Mouse (Mus musculus) MEL (cell line): ENCODE measurements around the gene Pacsin1. TPM values are rescaled to one million over a fixed set of nuclear protein-coding genes. Genes with fewer than 3 reads are reported as not detected.

ENCODE experiments used
- DNase-seq: peaks from one replicate; pipeline ENCODE4 v3.0.0; 2011; ENCODE audit warnings: low read depth, low spot score
- H3K27ac ChIP-seq: 2 replicates; pipeline ENCODE4 v1.5.1; 2012; ENCODE audit warnings: low read depth, mild to moderate bottlenecking, control low read depth, low read length, moderate library complexity; ENCODE audit not compliant: control insufficient read depth
- H3K27me3 ChIP-seq, 2 experiments: fragments of 150-350 bp in 1 of 2; sonication (generic) in 1 of 2; 2 replicates each; pipeline ENCODE4 v1.6.1; 2012; ENCODE audit warnings: low read length in 2 of 2, mild to moderate bottlenecking in 2 of 2, improper control_type of control experiment in 1 of 2, moderate library complexity in 1 of 2; ENCODE audit not compliant: insufficient read depth in 2 of 2, control insufficient read depth in 1 of 2
- H3K36me3 ChIP-seq, 2 experiments: 2 replicates each; pipeline ENCODE4 v1.6.1; 2012 to 2014; ENCODE audit warnings: low read length in 2 of 2, improper control_type of control experiment in 1 of 2, inconsistent platforms in 1 of 2, mild to moderate bottlenecking in 1 of 2; ENCODE audit not compliant: insufficient read depth in 2 of 2, control insufficient read depth in 1 of 2
- H3K4me1 ChIP-seq, 2 experiments: fragments of 150-350 bp in 1 of 2; sonication (generic) in 1 of 2; 2 replicates each; pipeline ENCODE4 v1.6.1; 2012; ENCODE audit warnings: low read length in 2 of 2, improper control_type of control experiment in 1 of 2, mild to moderate bottlenecking in 1 of 2; ENCODE audit not compliant: insufficient read depth in 2 of 2, control insufficient read depth in 1 of 2
- H3K4me3 ChIP-seq, 2 experiments: fragments of 150-350 bp in 1 of 2; sonication (generic) in 1 of 2; 2 replicates each; pipeline ENCODE4 v1.5.1; 2012; ENCODE audit warnings: low read depth in 2 of 2, low read length in 2 of 2, mild to moderate bottlenecking in 2 of 2, moderate library complexity in 2 of 2, control low read depth in 1 of 2, improper control_type of control experiment in 1 of 2; ENCODE audit not compliant: control insufficient read depth in 1 of 2, insufficient read depth in 1 of 2
- H3K79me2 ChIP-seq: 2 replicates; pipeline ENCODE4 v1.6.1; 2012; ENCODE audit warnings: mild to moderate bottlenecking, low read length, moderate library complexity; ENCODE audit not compliant: control insufficient read depth, poor library complexity, insufficient read depth
- H3K9ac ChIP-seq: 2 replicates; pipeline ENCODE4 v1.6.1; 2012; ENCODE audit warnings: low read depth, mild to moderate bottlenecking, control low read depth, low read length, moderate library complexity; ENCODE audit not compliant: control insufficient read depth, poor library complexity, severe bottlenecking
- H3K9me3 ChIP-seq: fragments of 150-350 bp; sonication (generic); replicated peaks from 2 replicates; pipeline ENCODE4 v1.6.1; 2012; ENCODE audit warnings: mild to moderate bottlenecking, low read length, improper control_type of control experiment, moderate library complexity; ENCODE audit not compliant: insufficient read depth
- BHLHE40 ChIP-seq: IDR thresholded peaks from 2 replicates; pipeline ENCODE4 v1.6.1; 2012; ENCODE audit warnings: low read depth, mild to moderate bottlenecking, inconsistent platforms, low read length, improper control_type of control experiment, borderline replicate concordance
- CHD1 ChIP-seq: IDR thresholded peaks from 2 replicates; pipeline ENCODE4 v1.6.1; 2012; ENCODE audit warnings: low read depth, mild to moderate bottlenecking, inconsistent platforms, low read length, improper control_type of control experiment
- E2F4 ChIP-seq: IDR thresholded peaks from 2 replicates; pipeline ENCODE4 v1.6.1; 2011; ENCODE audit warnings: low read depth, low read length, improper control_type of control experiment, borderline replicate concordance
- ELF1 ChIP-seq: IDR thresholded peaks from 2 replicates; pipeline ENCODE4 v1.6.1; 2014; ENCODE audit warnings: low read depth, mild to moderate bottlenecking, inconsistent platforms, low read length, improper control_type of control experiment, moderate library complexity
- EP300 ChIP-seq, 2 experiments: IDR thresholded peaks; 2 replicates each; pipeline ENCODE4 v1.6.1; 2011; ENCODE audit warnings: improper control_type of control experiment in 2 of 2, low read length in 2 of 2, low read depth in 1 of 2, mild to moderate bottlenecking in 1 of 2
- GABPA ChIP-seq: IDR thresholded peaks from 2 replicates; pipeline ENCODE4 v1.6.1; 2012; ENCODE audit warnings: low read depth, mild to moderate bottlenecking, inconsistent platforms, low read length, improper control_type of control experiment, moderate library complexity
- GATA1 ChIP-seq: IDR thresholded peaks from 2 replicates; pipeline ENCODE4 v1.6.1; 2011; ENCODE audit warnings: low read depth, low read length, improper control_type of control experiment
- HCFC1 ChIP-seq: IDR thresholded peaks from 2 replicates; pipeline ENCODE4 v1.6.1; 2012; ENCODE audit warnings: low read depth, mild to moderate bottlenecking, inconsistent platforms, low read length, improper control_type of control experiment, moderate library complexity
- JUND ChIP-seq: IDR thresholded peaks from 2 replicates; pipeline ENCODE4 v1.6.1; 2011; ENCODE audit warnings: low read depth, mild to moderate bottlenecking, improper control_type of control experiment, low read length
- KAT2A ChIP-seq: conservative IDR thresholded peaks from 2 replicates; pipeline ENCODE4 v1.6.1; 2012; ENCODE audit warnings: low read depth, low read length, improper control_type of control experiment, inconsistent platforms
- MAX ChIP-seq: IDR thresholded peaks from 2 replicates; pipeline ENCODE4 v1.6.1; 2011; ENCODE audit warnings: low read length, improper control_type of control experiment
- MXI1 ChIP-seq: IDR thresholded peaks from 2 replicates; pipeline ENCODE4 v1.6.1; 2011; ENCODE audit warnings: mild to moderate bottlenecking, low read depth, low read length, improper control_type of control experiment
- MYC ChIP-seq: IDR thresholded peaks from 2 replicates; pipeline ENCODE4 v1.6.1; 2011; ENCODE audit warnings: low read depth, mild to moderate bottlenecking, low read length, improper control_type of control experiment, moderate library complexity
- NELFE ChIP-seq: IDR thresholded peaks from 2 replicates; pipeline ENCODE4 v1.6.1; 2011; ENCODE audit warnings: low read depth, low read length, improper control_type of control experiment
- POLR2AphosphoS2 ChIP-seq: IDR thresholded peaks from 2 replicates; pipeline ENCODE4 v1.6.1; 2011; ENCODE audit warnings: low read length, improper control_type of control experiment
- RAD21 ChIP-seq: IDR thresholded peaks from 2 replicates; pipeline ENCODE4 v1.6.1; 2011; ENCODE audit warnings: mild to moderate bottlenecking, low read depth, low read length, improper control_type of control experiment
- TBP ChIP-seq: IDR thresholded peaks from 2 replicates; pipeline ENCODE4 v1.8.0; 2011; ENCODE audit warnings: low read depth, low read length, improper control_type of control experiment
- TCF12 ChIP-seq: IDR thresholded peaks from 2 replicates; pipeline ENCODE4 v1.6.1; 2014; ENCODE audit warnings: low read depth, mild to moderate bottlenecking, inconsistent platforms, low read length, improper control_type of control experiment, moderate library complexity
- UBTF ChIP-seq: IDR thresholded peaks from 2 replicates; pipeline ENCODE4 v1.6.1; 2012; ENCODE audit warnings: low read depth, mild to moderate bottlenecking, inconsistent platforms, low read length, improper control_type of control experiment, moderate library complexity, borderline replicate concordance; ENCODE audit not compliant: insufficient read depth
- USF1 ChIP-seq: IDR thresholded peaks from 2 replicates; pipeline ENCODE4 v1.6.1; 2014; ENCODE audit warnings: low read depth, mild to moderate bottlenecking, inconsistent platforms, low read length, improper control_type of control experiment, moderate library complexity
- ZC3H11A ChIP-seq: IDR thresholded peaks from 2 replicates; pipeline ENCODE4 v1.6.1; 2012; ENCODE audit warnings: low read depth, mild to moderate bottlenecking, inconsistent platforms, low read length, improper control_type of control experiment
- ZKSCAN1 ChIP-seq: IDR thresholded peaks from 2 replicates; pipeline ENCODE4 v1.6.1; 2012; ENCODE audit warnings: low read depth, mild to moderate bottlenecking, inconsistent platforms, low read length, improper control_type of control experiment, moderate library complexity
- ZMIZ1 ChIP-seq: IDR thresholded peaks from 2 replicates; pipeline ENCODE4 v1.6.1; 2012; ENCODE audit warnings: low read depth, mild to moderate bottlenecking, inconsistent platforms, low read length, improper control_type of control experiment, moderate library complexity
- polyA plus RNA-seq, 2 experiments: library from polyadenylated mRNA; stranded (reverse) in 1 of 2; unstranded in 1 of 2; fragments of >175 nt in 1 of 2; fragments of >200 nt in 1 of 2; gene quantifications; 2 replicates each; pipeline versions ENCODE4 v1.2.1 to v1.2.4; 2012; ENCODE audit warnings: low replicate concordance in 2 of 2, low read depth in 1 of 2; ENCODE audit not compliant: insufficient read length in 2 of 2, insufficient read depth in 1 of 2, missing spikeins in 1 of 2
- total RNA-seq: library from RNA; depleted of rRNA; stranded (reverse); fragments of 300-350 nt; gene quantifications from 2 replicates; pipeline ENCODE4 v1.2.3, GENCODE M21; 2012

The Pacsin1 gene
- total and polyA plus RNA-seq, 3 experiments, result 0.17 TPM; not detected in 2

DNA sequence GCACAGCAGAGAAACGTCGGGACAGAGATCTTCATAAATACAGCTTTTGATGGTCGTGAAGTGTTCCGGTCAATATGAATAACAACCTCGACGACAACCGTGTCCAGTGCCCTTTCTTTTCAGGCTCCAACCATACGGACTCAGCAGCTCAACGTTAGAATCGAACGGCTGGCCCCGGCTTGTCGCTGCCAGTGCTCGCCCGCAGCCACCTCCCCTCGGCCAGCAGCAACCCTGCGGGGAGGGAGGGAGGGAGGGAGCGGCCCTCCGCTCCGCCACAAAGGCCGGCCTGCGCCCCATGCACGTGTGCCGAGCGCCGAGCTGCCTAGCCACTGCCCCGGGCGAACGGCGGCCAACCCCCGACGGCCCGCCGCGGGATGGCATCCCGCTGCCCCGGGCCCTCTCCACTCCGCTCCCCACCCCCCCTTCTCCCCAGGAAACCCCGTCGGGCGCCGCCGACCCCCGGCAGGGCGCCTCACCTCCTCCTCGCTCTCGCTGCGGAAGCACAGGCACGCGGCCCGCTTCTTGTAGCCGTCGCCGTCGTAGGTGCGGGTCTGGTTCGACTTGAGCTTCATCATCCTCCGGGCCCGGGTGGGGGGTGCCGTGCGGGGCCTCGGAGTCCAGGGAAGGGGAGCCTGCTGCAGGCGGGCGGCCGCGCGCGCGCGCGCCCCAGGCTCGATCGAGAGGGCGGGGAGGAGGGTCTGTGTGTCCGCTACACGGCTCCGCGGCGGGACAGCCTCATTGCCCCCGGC, 32.5 kb upstream of the Pacsin1 start:
- Histone ChIP-seq H3K27me3 (no peaks in the 10 kb centered on the region), H3K79me2 (peaks cover 55% of the 10 kb centered on the region), H3K4me1 (peaks cover 0 to 11% of the 10 kb centered on the region in 2 experiments), H3K4me3 (peak overlapping the region; percentile 82 to 86), H3K9ac (peak overlapping the region; percentile 99), H3K27ac (peak overlapping the region; percentile 56), H3K9me3 (no peaks in the 10 kb centered on the region), H3K36me3 (peaks cover 0 to 18% of the 10 kb centered on the region in 2 experiments; a peak in 2 of 4 replicates)
- no peak for TF ChIP-seq MAX
- no peak for TF ChIP-seq UBTF
- TF ChIP-seq ZMIZ1, result 0 out of 2 replicates have a peak, but pooled peaks have one; percentile 45
- TF ChIP-seq POLR2AphosphoS2, result no peak
- no peak for TF ChIP-seq GABPA
- TF ChIP-seq KAT2A, result no peak
- TF ChIP-seq BHLHE40, result no peak
- TF ChIP-seq RAD21, result no peak
- TF ChIP-seq ZKSCAN1, result no peak
- TF ChIP-seq CHD1, result peak; percentile 76; the same call in 1 of the 2 replicates
- no peak for TF ChIP-seq EP300 (IDR thresholded peaks at IDR 0.05; ENCODE audit: low read depth in 1 of 2, low read length in 2 of 2)
- no peak for TF ChIP-seq USF1
- TF ChIP-seq NELFE, result no peak
- TF ChIP-seq ZC3H11A, result no peak
- 0 out of 2 replicates have a peak, but pooled peaks have one; percentile 14 for TF ChIP-seq TCF12
- TF ChIP-seq MXI1, result no peak; the same call in 1 of the 2 replicates
- no peak for TF ChIP-seq TBP
- TF ChIP-seq MYC, result no peak; the same call in 1 of the 2 replicates
- no peak for TF ChIP-seq E2F4
- TF ChIP-seq ELF1, result no peak
- no peak for TF ChIP-seq JUND
- no peak for TF ChIP-seq HCFC1
- no peak for TF ChIP-seq GATA1
- peak; percentile 64 for DNase-seq
